Mouse (Mus musculus) liver, embryonic 16.5 days (tissue): ENCODE measurements at regions not wholly inside any gene's neighbourhood (a gene's known extent, or its start where the extent isn't known, plus 50 kb on each side); places are given as distances from the start of the nearest gene placed in this dataset.

Experiments
- ATAC-seq: fragments of 200-750 bp; cut with Nextera tagmentation; 2 replicates; pipeline ENCODE4 v1.8.0; 2017; ENCODE audit warnings: low read depth, mild to moderate bottlenecking, moderate number of reproducible peaks, moderate library complexity
- H3K27ac ChIP-seq: fragments of 300-500 bp; sonication (generic); 2 replicates; pipeline ENCODE4 v1.5.1; 2014; ENCODE audit warnings: mild to moderate bottlenecking, low read length
- H3K27me3 ChIP-seq: fragments of 300-500 bp; sonication (generic); 2 replicates; pipeline ENCODE4 v1.6.1; 2014; ENCODE audit warnings: low read depth, low read length, mixed read lengths; ENCODE audit not compliant: control insufficient read depth, insufficient read depth
- H3K36me3 ChIP-seq: fragments of 300-500 bp; sonication (generic); 2 replicates; pipeline ENCODE4 v1.6.1; 2014; ENCODE audit warnings: mild to moderate bottlenecking; ENCODE audit not compliant: control insufficient read depth, insufficient read depth
- H3K4me1 ChIP-seq: fragments of 300-500 bp; sonication (generic); 2 replicates; pipeline ENCODE4 v1.6.1; 2014; ENCODE audit warnings: low read depth, low read length, mixed read lengths; ENCODE audit not compliant: control insufficient read depth
- H3K4me2 ChIP-seq: fragments of 300-500 bp; sonication (generic); 2 replicates; pipeline ENCODE4 v1.6.1; 2014; ENCODE audit warnings: low read depth, low read length, mixed read lengths
- H3K4me3 ChIP-seq: fragments of 300-500 bp; sonication (generic); 2 replicates; pipeline ENCODE4 v1.5.1; 2014; ENCODE audit warnings: low read depth, mild to moderate bottlenecking, low read length
- H3K9ac ChIP-seq: fragments of 300-500 bp; sonication (generic); 2 replicates; pipeline ENCODE4 v1.6.1; 2014; ENCODE audit warnings: low read depth, low read length
- H3K9me3 ChIP-seq: fragments of 300-500 bp; sonication (generic); replicated peaks from 2 replicates; pipeline ENCODE4 v1.6.1; 2016; ENCODE audit warnings: low read length; ENCODE audit not compliant: control insufficient read depth
- WGBS: fragments of 180-500 bp; shearing (Covaris S2); extraction: QIAGEN DNeasy Blood & Tissue Kit; methylation state at CpG from one replicate; pipeline ENCODE4 v1.1.7; 2014; ENCODE audit not compliant: insufficient replicate concordance; 5-methylcytosine and 5-hydroxymethylcytosine counted together

GRCm38 (mm10) chr14:62187360-62187759 is 105.0 kb upstream of the Rnaseh2b start:
- ATAC-seq = no peak
- no peak overlapping the region for H3K4me3 ChIP-seq
- H3K9me3 ChIP-seq = no peaks in the 10 kb centered on the region
- WGBS = 48% methylated on average over 11 of the region's 11 CpGs
- H3K27ac ChIP-seq = no peak overlapping the region
- no peak overlapping the region for H3K9ac ChIP-seq
- no peaks in the 10 kb centered on the region for H3K27me3 ChIP-seq
- H3K4me2 ChIP-seq = no peak overlapping the region
- no peaks in the 10 kb centered on the region for H3K4me1 ChIP-seq
- H3K36me3 ChIP-seq = no peaks in the 10 kb centered on the region

GRCm38 (mm10) chr14:62188147-62188885 is 104.1 kb upstream of the Rnaseh2b start:
- Histone ChIP-seq H3K36me3 (no peaks in the 10 kb centered on the region), H3K4me3 (no peak overlapping the region), H3K9me3 (no peaks in the 10 kb centered on the region), H3K27ac (no peak overlapping the region), H3K27me3 (no peaks in the 10 kb centered on the region), H3K9ac (no peak overlapping the region), H3K4me1 (no peaks in the 10 kb centered on the region), H3K4me2 (no peak overlapping the region)
- no peak for ATAC-seq
- WGBS = 52% methylated on average over 7 of the region's 7 CpGs

DNA sequence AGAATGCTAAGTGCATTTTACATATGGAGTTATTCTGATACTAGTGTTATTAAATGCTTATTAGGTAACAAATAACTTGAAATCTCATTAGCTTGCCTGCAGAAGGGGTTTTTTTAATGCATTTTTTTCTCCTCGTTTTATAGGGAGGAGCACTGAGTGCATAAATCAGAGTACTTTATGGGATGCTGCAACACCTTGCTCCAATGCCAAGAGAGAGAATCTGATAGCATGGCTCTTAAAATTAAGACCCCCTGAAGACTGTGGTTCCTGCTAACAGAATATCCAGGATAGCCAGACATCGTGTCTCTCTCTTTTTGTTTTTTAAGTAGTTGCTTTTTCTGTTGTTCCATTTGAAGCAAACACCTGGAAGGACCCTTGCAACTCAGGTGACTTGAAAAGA is 100.8 kb upstream of the Rnaseh2b start:
- 52% methylated on average over 2 of the region's 2 CpGs for WGBS
- no peaks in the 10 kb centered on the region for H3K27me3 ChIP-seq
- H3K4me1 ChIP-seq = no peaks in the 10 kb centered on the region
- H3K36me3 ChIP-seq = no peaks in the 10 kb centered on the region
- no peak overlapping the region for H3K9ac ChIP-seq
- no peak overlapping the region for H3K4me2 ChIP-seq
- ATAC-seq = no peak
- H3K4me3 ChIP-seq = no peak overlapping the region
- no peak overlapping the region for H3K27ac ChIP-seq
- H3K9me3 ChIP-seq = no peaks in the 10 kb centered on the region

DNA sequence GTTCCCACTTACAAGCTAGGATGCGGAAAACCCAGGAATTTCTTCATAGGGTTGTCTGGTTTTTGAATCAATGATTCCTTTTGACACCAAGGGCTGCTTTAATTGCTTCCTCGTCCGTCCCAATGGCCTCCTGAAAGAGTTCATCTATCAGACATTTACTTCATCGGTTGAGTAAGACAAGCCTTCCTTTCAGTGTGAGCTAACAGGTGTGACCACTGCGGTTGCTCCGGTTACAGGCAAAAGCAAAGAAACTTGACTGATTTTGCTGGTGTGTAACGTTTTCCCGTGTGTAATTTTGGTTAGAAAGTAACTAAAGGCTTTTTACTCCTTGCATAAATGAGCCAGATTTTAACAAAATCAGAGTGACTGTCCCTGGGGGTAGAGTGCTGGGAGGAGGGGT is 99.6 kb upstream of the Rnaseh2b start:
- WGBS = 60% methylated on average over 8 of the region's 8 CpGs
- no peaks in the 10 kb centered on the region for H3K27me3 ChIP-seq

GRCm38 (mm10) chr14:62193371-62193770 is 99.0 kb upstream of the Rnaseh2b start:
- ATAC-seq = no peak
- H3K4me2 ChIP-seq = no peak overlapping the region
- H3K9me3 ChIP-seq = no peaks in the 10 kb centered on the region
- WGBS = 29% methylated on average over 4 of the region's 4 CpGs
- no peaks in the 10 kb centered on the region for H3K36me3 ChIP-seq
- H3K4me3 ChIP-seq = no peak overlapping the region
- H3K27me3 ChIP-seq = no peaks in the 10 kb centered on the region
- no peak overlapping the region for H3K27ac ChIP-seq
- no peak overlapping the region for H3K9ac ChIP-seq
- H3K4me1 ChIP-seq = no peaks in the 10 kb centered on the region

More for the DNA sequence above, 99.6 kb upstream of the Rnaseh2b start:
- Histone ChIP-seq H3K9ac (no peak overlapping the region), H3K36me3 (no peaks in the 10 kb centered on the region), H3K27ac (no peak overlapping the region), H3K9me3 (no peaks in the 10 kb centered on the region), H3K4me1 (no peaks in the 10 kb centered on the region), H3K4me3 (no peak overlapping the region), H3K4me2 (no peak overlapping the region)
- no peak for ATAC-seq

GRCm38 (mm10) chr14:62196776-62197175 is 95.6 kb upstream of the Rnaseh2b start:
- Histone ChIP-seq H3K4me3 (no peak overlapping the region), H3K9me3 (no peaks in the 10 kb centered on the region), H3K27me3 (no peaks in the 10 kb centered on the region), H3K9ac (no peak overlapping the region), H3K4me2 (no peak overlapping the region), H3K36me3 (no peaks in the 10 kb centered on the region), H3K4me1 (no peaks in the 10 kb centered on the region), H3K27ac (no peak overlapping the region)
- no peak for ATAC-seq
- 27% methylated on average over 4 of the region's 4 CpGs for WGBS

DNA sequence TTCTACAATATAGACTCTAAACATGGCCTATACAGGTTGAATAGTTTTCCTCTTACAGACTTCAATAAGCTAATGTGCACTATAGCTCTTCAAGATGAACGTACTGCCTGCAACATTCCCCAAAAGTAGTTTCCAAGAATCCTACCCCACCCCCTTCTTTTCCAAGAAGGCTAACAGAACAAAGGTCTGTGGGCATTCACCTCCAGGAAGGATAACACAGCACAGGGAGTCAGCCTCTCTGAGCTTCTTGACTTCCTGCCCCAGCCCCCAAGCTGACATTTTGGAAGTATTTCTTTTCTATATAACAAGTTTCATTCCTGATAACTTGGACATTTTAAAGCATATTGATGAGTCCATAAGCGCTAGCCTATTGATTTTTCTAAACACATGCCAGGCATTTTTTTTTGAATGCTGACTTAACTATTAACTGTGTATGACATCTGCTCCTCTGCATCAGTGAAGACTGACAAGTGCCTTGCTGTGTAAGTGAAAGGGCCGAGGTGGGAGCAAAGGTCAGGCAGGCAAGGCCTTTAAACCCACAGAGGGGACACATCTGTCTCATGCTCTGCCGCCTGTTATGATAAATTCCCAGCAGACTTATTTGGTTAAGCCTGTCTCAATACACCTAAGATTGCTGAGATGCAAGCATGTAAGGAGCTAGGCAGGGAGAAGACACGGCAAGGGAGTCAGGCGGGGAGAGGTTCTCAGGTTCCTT is 93.8 kb upstream of the Rnaseh2b start:
- H3K27ac ChIP-seq = no peak overlapping the region
- no peak overlapping the region for H3K4me3 ChIP-seq
- H3K27me3 ChIP-seq = no peaks in the 10 kb centered on the region
- no peaks in the 10 kb centered on the region for H3K36me3 ChIP-seq
- WGBS = 56% methylated on average over 6 of the region's 6 CpGs
- H3K4me1 ChIP-seq = no peaks in the 10 kb centered on the region
- H3K9ac ChIP-seq = no peak overlapping the region
- H3K4me2 ChIP-seq = no peak overlapping the region
- no peaks in the 10 kb centered on the region for H3K9me3 ChIP-seq
- ATAC-seq = no peak

- H3K4me3 ChIP-seq = no peak overlapping the region
- 38% methylated on average over 1 of the region's 1 CpGs for WGBS
Measured at GRCm38 (mm10) chr14:62215071-62215470, 77.3 kb upstream of the Rnaseh2b start.

GRCm38 (mm10) chr14:62216995-62217394 is 75.4 kb upstream of the Rnaseh2b start:
- H3K27me3 ChIP-seq = no peaks in the 10 kb centered on the region
- ATAC-seq = no peak
- no peaks in the 10 kb centered on the region for H3K9me3 ChIP-seq
- H3K4me1 ChIP-seq = no peaks in the 10 kb centered on the region
- WGBS = 46% methylated on average over 1 of the region's 1 CpGs
- H3K27ac ChIP-seq = no peak overlapping the region
- no peak overlapping the region for H3K9ac ChIP-seq
- H3K36me3 ChIP-seq = no peaks in the 10 kb centered on the region
- H3K4me2 ChIP-seq = no peak overlapping the region
- no peak overlapping the region for H3K4me3 ChIP-seq

More at GRCm38 (mm10) chr14:62215071-62215470, 77.3 kb upstream of the Rnaseh2b start:
- Histone ChIP-seq H3K4me2 (no peak overlapping the region), H3K27me3 (no peaks in the 10 kb centered on the region), H3K36me3 (no peaks in the 10 kb centered on the region), H3K9ac (no peak overlapping the region), H3K9me3 (no peaks in the 10 kb centered on the region), H3K4me1 (no peaks in the 10 kb centered on the region), H3K27ac (no peak overlapping the region)
- no peak for ATAC-seq
